Comparison of ENCODE assay signal across 8 mouse cellular contexts in the genomic region with DNA sequence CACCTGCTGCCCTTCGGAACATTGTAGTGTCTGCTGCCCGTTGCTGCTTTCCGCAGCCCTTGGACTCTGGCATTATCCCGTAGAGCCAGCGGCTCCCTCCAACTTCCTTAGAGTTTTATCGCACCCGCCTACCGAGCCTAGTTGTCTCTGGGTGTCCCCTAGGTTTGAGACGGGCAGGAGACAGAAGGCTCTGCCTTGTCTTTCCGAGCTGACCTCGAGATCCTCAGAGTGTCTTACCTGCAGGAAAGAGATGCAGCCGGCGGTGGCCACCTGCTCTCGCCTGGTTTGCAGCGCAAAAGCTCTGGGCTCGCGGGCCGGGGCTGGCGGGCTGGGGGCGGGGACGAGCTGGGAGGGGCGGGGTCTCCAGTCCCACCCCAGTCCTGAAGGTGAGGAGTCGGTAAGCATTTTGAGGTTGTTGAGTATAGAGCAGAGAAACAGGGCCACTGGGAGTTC. TPM values are rescaled to one million over a fixed set of nuclear protein-coding genes. Genes with fewer than 3 reads are reported as not detected.
DNase-seq lines count a peak whose midpoint lies in the region; ATAC-seq lines count a peak whose summit lies in the region.

A gene (minus strand): TSS at position 292 of the 453 bp plus-strand sequence.

- WGBS in heart, embryonic 12.5 days = under 1% methylated on average over 23 of the region's 23 CpGs
- under 1% methylated on average over 23 of the region's 23 CpGs for WGBS in intestine, embryonic 15.5 days
- 1% methylated on average over 23 of the region's 23 CpGs for WGBS in midbrain, embryonic 13.5 days

- peaks cover 9% of the 10 kb centered on the region for H3K4me1 ChIP-seq in heart, embryonic 12.5 days (replicated peaks)
- H3K4me1 ChIP-seq in intestine, embryonic 15.5 days (replicated peaks) = peaks cover 10% of the 10 kb centered on the region; the same call in 1 of the 2 replicates
- peaks cover 14% of the 10 kb centered on the region for H3K4me1 ChIP-seq in midbrain, embryonic 13.5 days (replicated peaks)

- H3K36me3 ChIP-seq in heart, embryonic 12.5 days = no peaks in the 10 kb centered on the region
- H3K36me3 ChIP-seq in intestine, embryonic 15.5 days = no peaks in the 10 kb centered on the region
- H3K36me3 ChIP-seq in midbrain, embryonic 13.5 days = no peaks in the 10 kb centered on the region

- peaks cover 44% of the 10 kb centered on the region for H3K27me3 ChIP-seq in heart, embryonic 12.5 days (replicated peaks)
- peaks cover 5% of the 10 kb centered on the region; the same call in 1 of the 2 replicates for H3K27me3 ChIP-seq in intestine, embryonic 15.5 days (replicated peaks)
- peaks cover 33% of the 10 kb centered on the region for H3K27me3 ChIP-seq in midbrain, embryonic 13.5 days

- no peak for DNase-seq in heart, adult 18-20 months
- DNase-seq in ZHBTc4 (ENCODE audit: low read depth, low spot score) = peak; percentile 58
- DNase-seq in ovary, adult 18-20 months (ENCODE audit: low spot score) = no peak
- DNase-seq in right cerebral cortex, adult 2 months (ENCODE audit: low spot score in 2 of 2) = no peak
- no peak for DNase-seq in ovary, postnatal 14 days (ENCODE audit: low spot score)

- no peak within 1 kb of the TSS for H3K27ac ChIP-seq in heart, embryonic 12.5 days (ENCODE audit: poor library complexity, severe bottlenecking)
- H3K27ac ChIP-seq in intestine, embryonic 15.5 days = no peak within 1 kb of the TSS
- no peak within 1 kb of the TSS for H3K27ac ChIP-seq in midbrain, embryonic 13.5 days

- H3K9ac ChIP-seq in heart, embryonic 12.5 days = peak within 1 kb of the TSS; percentile 38
- peak within 1 kb of the TSS; percentile 24; the same call in 1 of the 2 replicates for H3K9ac ChIP-seq in intestine, embryonic 15.5 days
- peak within 1 kb of the TSS; percentile 40 for H3K9ac ChIP-seq in midbrain, embryonic 13.5 days (replicated peaks)

- peak within 1 kb of the TSS; percentile 75 for H3K4me2 ChIP-seq in heart, embryonic 12.5 days
- H3K4me2 ChIP-seq in intestine, embryonic 15.5 days (replicated peaks) = peak within 1 kb of the TSS; percentile 71
- peak within 1 kb of the TSS; percentile 50 for H3K4me2 ChIP-seq in midbrain, embryonic 13.5 days (replicated peaks)

- H3K9me3 ChIP-seq in heart, embryonic 12.5 days (replicated peaks) = no peaks in the 10 kb centered on the region
- no peaks in the 10 kb centered on the region for H3K9me3 ChIP-seq in intestine, embryonic 15.5 days
- H3K9me3 ChIP-seq in midbrain, embryonic 13.5 days = no peaks in the 10 kb centered on the region

- H3K4me3 ChIP-seq in heart, embryonic 12.5 days = peak within 1 kb of the TSS; percentile 42
- peak within 1 kb of the TSS; percentile 30 for H3K4me3 ChIP-seq in intestine, embryonic 15.5 days (replicated peaks)
- peak within 1 kb of the TSS; percentile 22 for H3K4me3 ChIP-seq in midbrain, embryonic 13.5 days (replicated peaks)

- no peak for ATAC-seq in heart, embryonic 12.5 days (ENCODE audit: insufficient number of reproducible peaks, low FRiP score)
- peak; percentile 68 for ATAC-seq in intestine, embryonic 15.5 days
- no peak for ATAC-seq in midbrain, embryonic 13.5 days

RNA-seq across cellular contexts. Expression of the gene that starts here (rescaled TPM):
- polyA plus RNA-seq in heart, embryonic 12.5 days (2016; fragmentation: Nextera tagmentation; extraction: Ambion mirVana) = 0.41 TPM in 1 of 2 replicates, not detected in the other
- total RNA-seq in heart, adult 18-20 months (2021) = under 1 TPM; 0.12 to 0.44 TPM
- 0.11 TPM in 2 replicates for polyA plus RNA-seq in intestine, embryonic 15.5 days (2015; fragmentation: Nextera tagmentation; extraction: Ambion mirVana)
- polyA plus RNA-seq in midbrain, embryonic 13.5 days (2015; fragmentation: Nextera tagmentation; extraction: Ambion mirVana) = 0.45 and 0.70 TPM in 2 replicates

Comparison
In these comparisons a context has a peak if more than half of its experiments do, and no peak if none do; other contexts are left out.
1. Peak in ATAC-seq, H3K4me3 ChIP-seq, H3K9ac ChIP-seq and H3K4me2 ChIP-seq in intestine, embryonic 15.5 days; RNA of the gene not detected or under 1 TPM.